Mouse (Mus musculus) ES-E14 (cell line): ENCODE measurements around the gene Bcl6b. TPM values are rescaled to one million over a fixed set of nuclear protein-coding genes. Genes with fewer than 3 reads are reported as not detected.

Experiments used
- DNase-seq: peaks from one replicate; pipeline ENCODE4 v3.0.0-alpha.2; 2013; ENCODE audit warnings: low read depth, low spot score
- H3K27ac ChIP-seq: 2 replicates; pipeline ENCODE4 v1.5.1; 2012; ENCODE audit warnings: low read depth, mild to moderate bottlenecking, low read length, moderate library complexity, mixed read lengths; ENCODE audit not compliant: poor library complexity, insufficient read depth, severe bottlenecking
- H3K36me3 ChIP-seq: 2 replicates; pipeline ENCODE4 v1.6.1; 2012; ENCODE audit warnings: mild to moderate bottlenecking, low read length, moderate library complexity, mixed read lengths; ENCODE audit not compliant: control insufficient read depth, poor library complexity, insufficient read depth, severe bottlenecking
- H3K4me1 ChIP-seq, 2 experiments: fragments of 150-350 bp in 1 of 2; sonication (generic) in 1 of 2; 2 replicates each; pipeline ENCODE4 v1.6.1; 2012; ENCODE audit warnings: low read length in 2 of 2, mild to moderate bottlenecking in 1 of 2, mixed read lengths in 1 of 2; ENCODE audit not compliant: control insufficient read depth in 2 of 2, insufficient read depth in 2 of 2, poor library complexity in 1 of 2
- H3K4me3 ChIP-seq, 2 experiments: fragments of 150-350 bp in 1 of 2; sonication (generic) in 1 of 2; 2 replicates each; pipeline ENCODE4 v1.5.1; 2012; ENCODE audit warnings: low read length in 2 of 2, low read depth in 1 of 2, mild to moderate bottlenecking in 1 of 2, mixed read lengths in 1 of 2; ENCODE audit not compliant: insufficient read depth in 1 of 2, poor library complexity in 1 of 2, severe bottlenecking in 1 of 2
- H3K9ac ChIP-seq: 2 replicates; pipeline ENCODE4 v1.6.1; 2012; ENCODE audit warnings: low read depth, mild to moderate bottlenecking, low read length, mixed read lengths; ENCODE audit not compliant: poor library complexity, insufficient read depth, severe bottlenecking
- H3K9me3 ChIP-seq: fragments of 150-350 bp; sonication (generic); 2 replicates; pipeline ENCODE4 v1.6.1; 2012; ENCODE audit warnings: low read depth, mild to moderate bottlenecking, low read length; ENCODE audit not compliant: control insufficient read depth, insufficient read depth
- CHD2 ChIP-seq: IDR thresholded peaks from 2 replicates; pipeline ENCODE4 v1.6.1; 2014; ENCODE audit warnings: mild to moderate bottlenecking, low read depth, low read length, inconsistent platforms
- HCFC1 ChIP-seq: IDR thresholded peaks from 2 replicates; pipeline ENCODE4 v1.6.1; 2012; ENCODE audit warnings: low read length, inconsistent platforms, borderline replicate concordance; ENCODE audit not compliant: insufficient read depth
- MAFK ChIP-seq: IDR thresholded peaks from 2 replicates; pipeline ENCODE4 v1.6.1; 2014; ENCODE audit warnings: mild to moderate bottlenecking, low read depth, low read length, inconsistent platforms; ENCODE audit not compliant: insufficient read depth
- ZC3H11A ChIP-seq: IDR thresholded peaks from 2 replicates; pipeline ENCODE4 v1.6.1; 2012; ENCODE audit warnings: low read depth, mild to moderate bottlenecking, inconsistent platforms, low read length, borderline replicate concordance
- ZNF384 ChIP-seq: IDR thresholded peaks from 2 replicates; pipeline ENCODE4 v1.6.1; 2012; ENCODE audit warnings: low read depth, low read length, inconsistent platforms
- in situ Hi-C, 2 experiments: fragments of 600-800 bp; cut with MboI; formaldehyde crosslinking; loops; one replicate each; pipeline ENCODE4 v1.15.1; 2025; ENCODE audit warnings: low sequenced_read_pairs in 2 of 2, inconsistent platforms in 1 of 2; ENCODE audit not compliant: unreplicated experiment in 2 of 2
- total RNA-seq: library from RNA; depleted of rRNA; stranded (reverse); fragments of 300-350 nt; gene quantifications from 2 replicates; pipeline ENCODE4 v1.2.3, GENCODE M21; 2012

Gene Bcl6b
- total RNA-seq, 1 experiment = 5.2 TPM

GRCm38 (mm10) chr11:70221603-70222500 lies 7.7 kb downstream of the Bcl6b start:
- H3K27ac ChIP-seq = no peak overlapping the region
- H3K36me3 ChIP-seq = peaks cover 11% of the 10 kb centered on the region
- no peaks in the 10 kb centered on the region for H3K9me3 ChIP-seq
- no peak for DNase-seq
- peak overlapping the region; percentile 56 to 57 for H3K4me3 ChIP-seq
- peak overlapping the region; percentile 54 for H3K9ac ChIP-seq
- in situ Hi-C loops = no loop called here
- TF ChIP-seq ZC3H11A (no peak), CHD2 (no peak), HCFC1 (no peak), MAFK (no peak), ZNF384 (no peak)
- H3K4me1 ChIP-seq = peaks cover 2 to 18% of the 10 kb centered on the region in 2 experiments; a peak in 3 of 4 replicates

GRCm38 (mm10) chr11:70220731-70221602 lies 8.6 kb downstream of the Bcl6b start, which contains the start of gene Slc16a13:
Slc16a13 (minus strand) TSS chr11:70221064.
- Histone ChIP-seq H3K4me1 (peaks cover 2 to 15% of the 10 kb centered on the region in 2 experiments; a peak in 2 of 4 replicates), H3K36me3 (peaks cover 14% of the 10 kb centered on the region), H3K4me3 (peak within 1 kb of the TSS; percentile 61 to 67), H3K9ac (peak within 1 kb of the TSS; percentile 66), H3K27ac (peak within 1 kb of the TSS; percentile 14; the same call in 1 of the 2 replicates), H3K9me3 (no peaks in the 10 kb centered on the region)
- in situ Hi-C loops = no loop called here
- 0 out of 2 replicates have a peak, but pooled peaks have one; percentile 34 for TF ChIP-seq HCFC1
- no peak for TF ChIP-seq ZC3H11A
- DNase-seq = peak; percentile 98

- DNase-seq = no peak
- TF ChIP-seq ZNF384 (no peak), HCFC1 (no peak), MAFK (no peak), ZC3H11A (no peak), CHD2 (no peak)
- peaks cover 2 to 15% of the 10 kb centered on the region in 2 experiments; a peak in 2 of 4 replicates for H3K4me1 ChIP-seq
- H3K9me3 ChIP-seq = no peaks in the 10 kb centered on the region
- peak overlapping the region; percentile 66 for H3K9ac ChIP-seq
- H3K36me3 ChIP-seq = peaks cover 14% of the 10 kb centered on the region
- in situ Hi-C loops = no loop called here
- peak overlapping the region; percentile 14; the same call in 1 of the 2 replicates for H3K27ac ChIP-seq
- H3K4me3 ChIP-seq = peak overlapping the region; percentile 61 to 67
These were observed 9.3 kb downstream of the Bcl6b start for GRCm38 (mm10) chr11:70220323-70220722.

GRCm38 (mm10) chr11:70219873-70220272 lies 9.7 kb downstream of the Bcl6b start:
- H3K9ac ChIP-seq = peak overlapping the region; percentile 66
- in situ Hi-C loops = loop anchor here in 1 of 2 experiments (10.0 kb wide), 1 partner anchor 285 kb away; the partner anchor contains the start of gene Ybx2
- no peak overlapping the region for H3K27ac ChIP-seq
- TF ChIP-seq CHD2 (no peak), ZC3H11A (no peak), MAFK (no peak), HCFC1 (no peak), ZNF384 (no peak)
- peaks cover 2 to 19% of the 10 kb centered on the region in 2 experiments; a peak in 3 of 4 replicates for H3K4me1 ChIP-seq
- peak overlapping the region; percentile 61 to 67 for H3K4me3 ChIP-seq
- no peaks in the 10 kb centered on the region for H3K9me3 ChIP-seq
- no peak for DNase-seq
- H3K36me3 ChIP-seq = peaks cover 14% of the 10 kb centered on the region
